Comparison of ENCODE assay signal across 14 mouse cellular contexts in genomic region chr11:75032946-75033345, GRCm38 (mm10).
A peak's percentile ranks its signal among the peaks of the same experiment; 100 is the strongest.
DNase-seq lines count a peak whose midpoint lies in the region; ATAC-seq and TF ChIP-seq lines count a peak whose summit lies in the region.
"Had no signal": no experiment of that assay in that cellular context is flagged by ENCODE, and none has a peak within 500 bp of the region (broad histone marks: within the 10 kb centered on the region; RNA-seq: fewer than 3 reads in every experiment).

No protein-coding gene starts in this region.

- no peaks in the 10 kb centered on the region for H3K9me3 ChIP-seq in lung, embryonic 15.5 days

- H3K4me2 ChIP-seq in lung, embryonic 15.5 days, result no peak overlapping the region
- H3K4me2 ChIP-seq: hindbrain, embryonic 14.5 days; liver, embryonic 11.5 days had no signal

- intact Hi-C loops in heart, adult 2 months (cut with DNase I), result loop anchor here (2.0 to 5.0 kb wide), 2 partner anchors 18 to 41 kb away; no protein-coding TSS in a partner anchor
- intact Hi-C loops in heart, postnatal 14 days (cut with DNase I), result no loop called here
- intact Hi-C loops in left cerebral cortex, postnatal 25 days (cut with DNase I), result no loop called here

- WGBS in heart, adult 2 months, result 69% methylated on average over 2 of the region's 2 CpGs
- WGBS in lung, embryonic 15.5 days, result 60% methylated on average over 2 of the region's 2 CpGs

- no peak overlapping the region for H3K4me3 ChIP-seq in heart, adult 2 months
- H3K4me3 ChIP-seq in lung, embryonic 15.5 days, result no peak overlapping the region

- H3K27ac ChIP-seq in heart, adult 2 months, result peak overlapping the region; percentile 83
- peak overlapping the region; percentile 84 for H3K27ac ChIP-seq in lung, embryonic 15.5 days
- H3K27ac ChIP-seq: hindbrain, embryonic 14.5 days; macrophage had no signal

- no peak for DNase-seq in heart, adult 2 months
- DNase-seq in heart, postnatal 14 days, result no peak
- DNase-seq in lung, postnatal 36 days, result no peak
- DNase-seq in thymus, postnatal 14 days, result peak; percentile 61
- no peak for DNase-seq in frontal cortex, postnatal 25 days (ENCODE audit: low spot score in 2 of 2)
- no peak for DNase-seq in left cerebral cortex, postnatal 25 days (ENCODE audit: low spot score in 2 of 2)
- DNase-seq: cerebellum, adult 11-12 months; right cerebral cortex, postnatal 25 days had no signal

- no peak for TF ChIP-seq EP300 in heart, adult 2 months (IDR thresholded peaks at IDR 0.05; ENCODE audit: insufficient read depth, low read depth, low read length)

- no peak for TF ChIP-seq CTCF in heart, adult 2 months (IDR thresholded peaks at IDR 0.05)

- H3K79me2 ChIP-seq in heart, adult 2 months (replicated peaks; ENCODE audit: control insufficient read depth, insufficient read depth, low read length), result no peaks in the 10 kb centered on the region

- ATAC-seq in lung, embryonic 15.5 days (ENCODE audit: borderline replicate concordance, extremely low read depth, low FRiP score, low TSS enrichment), result no peak
- ATAC-seq in common myeloid progenitor, adult 5-6 weeks (replicated peaks; ENCODE audit: low read depth, poor library complexity, severe bottlenecking), result peak; percentile 50
- ATAC-seq: midbrain, embryonic 16.5 days had no signal

- H3K9ac ChIP-seq in heart, adult 2 months (ENCODE audit: low read depth, low read length), result no peak overlapping the region
- H3K9ac ChIP-seq in lung, embryonic 15.5 days, result no peak overlapping the region
- H3K9ac ChIP-seq: hindbrain, embryonic 14.5 days had no signal

- peaks cover 16% of the 10 kb centered on the region for H3K4me1 ChIP-seq in heart, adult 2 months (ENCODE audit: control insufficient read depth, insufficient read depth, low read length)
- H3K4me1 ChIP-seq in lung, embryonic 15.5 days, result peaks cover 41% of the 10 kb centered on the region

- no peaks in the 10 kb centered on the region for H3K27me3 ChIP-seq in heart, adult 2 months (ENCODE audit: control insufficient read depth, insufficient read depth, low read length)
- no peaks in the 10 kb centered on the region for H3K27me3 ChIP-seq in lung, embryonic 15.5 days

- peaks cover 34% of the 10 kb centered on the region for H3K36me3 ChIP-seq in heart, adult 2 months (ENCODE audit: control insufficient read depth, insufficient read depth, low read length)
- no peaks in the 10 kb centered on the region for H3K36me3 ChIP-seq in lung, embryonic 15.5 days

- no peak for TF ChIP-seq POLR2A in heart, adult 2 months (IDR thresholded peaks at IDR 0.05; ENCODE audit: insufficient read depth, low read depth, low read length)
